Mouse (Mus musculus): Measurements from ENCODE around the gene Stard5. TPM values are rescaled to one million over a fixed set of nuclear protein-coding genes. Genes with fewer than 3 reads are reported as not detected.

Gene Stard5
- total and polyA plus RNA-seq, 3 experiments = 13.3 to 28.5 (median 21.1) TPM

- no peak for DNase-seq
These were observed 942 bp downstream of the Stard5 start for GRCm38 (mm10) chr7:83632682-83633120.

DNA sequence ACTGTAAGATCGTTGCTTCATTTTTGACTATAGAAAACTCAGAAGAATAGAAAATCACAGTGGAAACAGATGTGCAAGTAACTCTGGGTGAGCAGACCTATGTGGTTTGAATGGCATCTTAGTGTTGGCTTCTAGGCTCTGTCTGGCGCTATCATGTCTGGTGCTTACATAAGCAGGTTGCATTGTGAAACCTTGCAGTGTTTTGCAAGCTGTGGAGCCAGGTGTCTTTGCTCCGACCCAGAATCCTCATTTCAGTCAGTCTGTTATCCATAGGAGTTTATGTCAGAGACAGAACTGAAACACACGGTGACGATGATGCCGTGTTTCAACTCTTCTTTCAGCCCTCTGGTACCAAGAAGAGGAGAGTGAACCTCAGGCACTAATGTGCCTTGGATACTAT, 2.1 kb downstream of the Stard5 start:
- no peak for DNase-seq

DNA sequence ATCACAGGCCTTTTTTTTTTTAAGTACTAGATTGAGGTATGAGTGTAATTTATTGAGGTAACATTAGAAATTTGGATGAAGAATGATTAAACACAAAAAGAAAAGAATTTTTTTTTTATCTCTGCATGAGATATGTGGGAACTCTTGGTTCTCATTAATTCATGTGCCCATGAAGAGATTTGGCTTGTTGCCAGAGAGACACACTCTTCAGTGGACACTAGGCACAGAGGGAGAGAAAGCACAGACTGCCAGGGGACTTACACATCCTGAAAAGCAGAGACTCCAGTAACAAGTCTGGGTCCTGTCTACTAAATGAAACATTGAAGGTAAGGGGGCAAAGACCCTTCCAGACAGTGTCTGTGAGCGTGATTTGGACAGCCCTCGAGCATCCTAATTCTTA, 4.0 kb downstream of the Stard5 start:
- DNase-seq = no peak

GRCm38 (mm10) chr7:83636425-83636824, 4.7 kb downstream of the Stard5 start:
- DNase-seq = no peak

- DNase-seq = no peak
These were observed 6.2 kb downstream of the Stard5 start for GRCm38 (mm10) chr7:83637781-83638583.

GRCm38 (mm10) chr7:83639084-83639483, 7.3 kb downstream of the Stard5 start:
- no peak for DNase-seq

- DNase-seq = no peak
These were observed 8.8 kb downstream of the Stard5 start for GRCm38 (mm10) chr7:83640581-83640980.

GRCm38 (mm10) chr7:83641163-83641562, 9.4 kb downstream of the Stard5 start:
- no peak for DNase-seq

- no peak for DNase-seq
These were observed 11.8 kb downstream of the Stard5 start for GRCm38 (mm10) chr7:83643581-83643980.

- no peak for DNase-seq
These were observed 13.0 kb downstream of the Stard5 start for GRCm38 (mm10) chr7:83644761-83645160.

DNA sequence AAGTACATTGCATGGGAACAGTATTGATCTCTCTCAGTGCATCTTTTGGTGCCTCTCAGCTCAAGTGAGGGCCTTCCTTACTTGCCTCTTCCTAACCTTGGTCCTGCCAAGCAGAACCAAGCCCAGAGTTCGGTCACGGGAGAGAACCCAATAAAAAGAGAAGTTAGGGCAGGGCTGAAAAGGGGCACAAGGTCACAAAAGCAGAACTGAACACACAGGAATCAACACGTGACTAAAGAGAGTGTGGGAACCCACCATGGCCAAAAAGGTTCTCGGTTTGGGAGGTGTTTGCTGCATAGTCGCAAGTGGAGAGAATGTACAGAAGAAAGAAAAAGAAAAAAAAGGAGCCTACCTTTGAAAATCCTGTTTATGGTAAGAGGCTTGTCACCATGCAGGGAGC, 13.7 kb downstream of the Stard5 start:
- DNase-seq = no peak

DNA sequence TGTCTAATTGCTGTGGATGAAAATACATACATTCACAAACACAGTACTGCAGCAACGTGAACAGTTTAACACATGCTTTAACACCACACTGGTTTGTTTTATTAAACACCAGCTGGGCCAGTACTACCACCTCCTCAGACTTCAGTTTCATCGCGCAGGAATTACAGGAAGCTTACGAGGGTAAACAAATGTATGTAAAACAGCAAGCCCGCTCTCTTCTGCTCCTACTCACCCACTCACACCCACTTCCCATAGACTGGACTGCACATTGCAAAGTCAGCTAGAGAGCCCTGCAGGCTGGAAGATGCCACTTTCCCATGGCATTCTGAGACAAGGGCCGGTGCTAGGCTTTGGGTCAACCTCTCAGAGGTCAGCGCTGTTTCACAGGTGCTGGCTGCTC, 17.0 kb downstream of the Stard5 start:
- no peak for DNase-seq

- no peak for DNase-seq
These were observed 18.9 kb downstream of the Stard5 start for GRCm38 (mm10) chr7:83650638-83651037.

DNA sequence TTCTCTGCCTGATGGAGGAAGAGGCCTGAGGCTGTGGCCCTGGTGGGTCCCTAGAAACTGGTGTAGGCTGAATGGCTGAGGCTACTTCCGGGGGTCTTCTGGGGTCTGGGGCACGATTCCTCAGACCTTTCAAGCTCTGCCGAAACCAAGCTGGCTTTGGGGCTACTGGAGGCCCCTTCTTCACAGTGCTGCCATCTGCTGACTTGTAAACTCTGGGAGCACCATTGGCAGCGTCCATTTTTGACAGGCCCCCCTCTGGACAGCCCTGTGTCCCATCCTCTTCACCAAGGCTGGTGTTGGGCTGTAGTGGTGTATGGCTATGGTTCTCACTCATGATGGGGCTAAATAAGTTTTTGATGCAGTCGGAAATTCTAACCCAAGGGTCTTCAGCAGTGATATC, 20.7 kb downstream of the Stard5 start:
- DNase-seq = no peak

DNA sequence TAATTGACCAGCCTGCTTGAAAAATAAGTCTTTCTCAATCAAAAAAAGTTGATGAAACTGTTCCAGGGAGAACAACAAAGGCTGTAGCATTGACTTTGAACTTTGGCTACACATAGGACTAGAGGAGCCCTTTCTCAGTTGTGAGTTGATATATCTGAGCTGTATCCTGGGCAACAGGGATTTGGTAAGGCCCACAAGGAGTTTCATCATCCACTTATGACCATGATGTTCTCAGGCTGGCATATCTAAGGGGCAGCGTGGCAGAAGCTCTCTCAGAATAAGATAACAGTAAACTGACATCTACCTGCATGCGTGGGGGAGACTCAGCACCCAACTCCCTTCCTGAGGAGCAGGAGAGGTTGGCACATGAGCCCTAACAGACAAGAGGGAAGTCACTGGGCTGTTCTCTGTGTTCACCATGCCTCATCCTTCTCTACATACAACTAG, 21.9 kb downstream of the Stard5 start:
- no peak for DNase-seq

DNA sequence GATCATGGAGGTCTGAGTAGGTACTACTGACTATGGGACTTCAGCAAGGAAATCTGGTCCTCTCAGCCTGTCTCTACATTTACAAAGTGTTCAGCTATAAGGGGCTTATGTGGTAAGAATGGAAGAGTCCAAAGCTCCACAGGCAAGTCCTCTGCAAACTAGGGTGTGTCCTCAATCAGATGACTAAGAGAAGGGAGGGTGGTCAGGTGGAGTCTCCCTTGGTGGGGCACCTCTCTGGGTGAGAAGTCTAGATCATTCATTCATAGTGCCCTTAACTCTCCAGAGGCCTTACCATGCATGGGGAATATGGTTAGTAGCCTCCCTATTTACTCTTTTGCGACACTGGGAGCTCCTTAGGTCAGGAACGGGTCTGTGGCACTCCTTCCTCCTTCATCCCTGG, 22.4 kb downstream of the Stard5 start:
- DNase-seq = no peak

GRCm38 (mm10) chr7:83654938-83655630, 23.3 kb downstream of the Stard5 start:
- peak; percentile 37 for DNase-seq

DNA sequence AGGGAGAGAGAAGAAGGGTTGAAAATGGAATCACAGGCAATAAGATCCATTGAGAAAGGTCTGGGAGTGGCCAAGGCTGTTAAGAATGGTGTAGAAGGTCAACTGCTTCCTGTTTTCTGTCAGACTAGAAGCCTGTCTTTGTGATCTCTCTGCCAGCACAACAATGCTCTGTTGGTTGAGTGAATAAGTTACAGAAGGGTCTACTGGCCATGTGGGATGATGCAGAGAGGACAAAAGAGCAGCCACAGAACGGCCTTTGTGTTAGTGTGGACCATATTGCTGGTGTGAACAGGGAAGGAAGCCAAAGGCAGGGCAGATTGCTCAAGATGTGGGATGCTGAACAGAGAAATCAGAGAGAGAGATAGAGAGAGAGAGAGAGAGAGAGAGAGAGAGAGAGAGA, 27.0 kb downstream of the Stard5 start:
- DNase-seq = no peak

- DNase-seq = peak; percentile 38
These were observed 27.7 kb downstream of the Stard5 start for GRCm38 (mm10) chr7:83659159-83660065.

DNA sequence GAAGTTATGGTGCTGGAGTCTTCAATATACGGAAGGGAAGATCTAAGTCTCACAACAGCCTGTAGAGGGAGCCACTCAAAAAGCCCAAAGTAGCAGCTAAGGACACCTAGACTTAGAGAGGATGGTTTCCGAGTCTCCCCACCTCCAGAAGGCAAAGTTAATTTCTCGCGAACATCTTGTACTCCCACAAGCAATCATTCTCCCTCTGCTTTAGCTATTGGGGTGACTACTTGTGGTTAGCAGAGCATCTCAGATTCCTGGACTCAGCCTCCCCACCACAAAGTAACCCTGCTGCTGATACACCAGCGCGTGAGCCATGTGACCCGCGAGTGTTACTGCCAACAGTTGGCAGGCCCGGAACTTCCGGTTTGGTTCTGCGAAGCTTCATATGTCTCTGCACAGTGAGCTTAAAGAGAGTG, 28.5 kb downstream of the Stard5 start:
- no peak for DNase-seq

GRCm38 (mm10) chr7:83661031-83661430, 29.3 kb downstream of the Stard5 start:
- DNase-seq = no peak

DNA sequence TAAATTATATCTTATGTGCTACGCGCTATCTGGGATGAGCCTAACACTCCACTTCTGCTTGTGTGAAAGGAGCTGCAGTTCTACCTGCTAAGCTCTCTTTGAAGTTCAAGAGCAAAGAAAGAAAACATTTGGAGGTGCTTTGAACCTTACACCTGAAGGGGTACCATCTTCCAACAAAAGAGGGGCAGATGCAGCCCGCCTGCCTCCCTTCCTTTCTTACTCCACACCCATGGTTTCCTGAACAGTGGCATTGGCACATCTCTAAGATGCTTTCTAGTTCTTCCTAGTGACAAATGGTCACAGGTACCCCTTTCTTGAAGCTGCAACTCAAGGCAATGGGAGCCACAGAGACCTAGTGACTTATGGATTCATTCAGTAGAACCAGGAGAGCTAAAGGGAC, 30.0 kb downstream of the Stard5 start:
- no peak for DNase-seq
